Mouse (Mus musculus) ovary, adult 2 months (tissue): ENCODE results near the gene Lrit2. TPM values are rescaled to one million over a fixed set of nuclear protein-coding genes. Genes with fewer than 3 reads are reported as not detected.

Experiments
- polyA plus RNA-seq: library from polyadenylated mRNA; depleted of rRNA; stranded (reverse); fragments of >200 nt; gene quantifications from 2 replicates; pipeline ENCODE4 v1.2.3, GENCODE M21; 2012; rRNA removed

The Lrit2 gene
- polyA plus RNA-seq: not detected in 2 replicates

DNA sequence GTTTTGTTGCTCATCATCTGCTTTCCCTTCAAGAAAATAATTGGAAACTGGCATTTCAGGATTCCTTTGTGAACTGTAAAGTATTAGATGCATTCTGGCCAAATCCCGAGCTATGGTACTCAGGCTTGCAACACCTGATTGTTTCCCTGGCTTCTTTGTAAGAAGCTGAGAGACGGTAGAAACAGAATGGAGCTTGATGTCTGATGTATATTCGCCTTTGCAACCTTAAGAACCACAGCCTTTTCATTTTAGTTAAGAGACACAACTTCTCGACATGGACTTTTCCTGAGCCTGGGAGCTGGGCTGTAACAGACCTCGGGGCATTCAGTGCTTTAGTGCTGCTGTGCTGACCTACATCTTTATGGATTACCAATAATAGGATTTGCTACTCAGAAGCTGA lies at the start of gene Lrit2:
Gene Lrit2 (plus strand): TSS at position 301 of the 400 bp plus-strand sequence.

DNA sequence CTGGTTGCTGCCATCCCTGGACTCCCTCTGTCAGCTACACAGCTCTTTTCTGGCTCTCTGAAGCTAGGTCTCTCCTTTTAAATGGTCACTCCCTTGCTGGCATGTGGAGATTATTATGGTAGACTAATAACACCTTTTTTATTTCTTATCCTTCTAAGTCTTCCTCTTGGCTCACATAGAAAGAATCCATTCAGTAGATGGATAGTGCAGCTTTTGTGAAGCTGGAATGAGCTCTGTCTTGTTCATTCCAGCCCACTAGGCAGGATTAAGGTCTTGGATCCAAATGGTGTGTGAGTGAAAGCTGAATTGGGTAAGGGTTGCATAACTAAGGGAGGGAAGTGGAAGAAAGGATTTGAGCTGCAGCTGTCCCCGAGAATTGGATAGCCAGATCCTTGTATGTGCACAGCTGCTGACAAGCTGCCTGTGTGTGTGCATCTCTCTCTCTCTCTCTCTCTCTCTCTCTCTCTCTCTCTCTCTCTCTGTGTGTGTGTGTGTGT lies 18.8 kb upstream of the Lrit2 start, which contains the start of gene Rgr:
Gene Rgr (minus strand): TSS at position 51 of the 497 bp plus-strand sequence.

DNA sequence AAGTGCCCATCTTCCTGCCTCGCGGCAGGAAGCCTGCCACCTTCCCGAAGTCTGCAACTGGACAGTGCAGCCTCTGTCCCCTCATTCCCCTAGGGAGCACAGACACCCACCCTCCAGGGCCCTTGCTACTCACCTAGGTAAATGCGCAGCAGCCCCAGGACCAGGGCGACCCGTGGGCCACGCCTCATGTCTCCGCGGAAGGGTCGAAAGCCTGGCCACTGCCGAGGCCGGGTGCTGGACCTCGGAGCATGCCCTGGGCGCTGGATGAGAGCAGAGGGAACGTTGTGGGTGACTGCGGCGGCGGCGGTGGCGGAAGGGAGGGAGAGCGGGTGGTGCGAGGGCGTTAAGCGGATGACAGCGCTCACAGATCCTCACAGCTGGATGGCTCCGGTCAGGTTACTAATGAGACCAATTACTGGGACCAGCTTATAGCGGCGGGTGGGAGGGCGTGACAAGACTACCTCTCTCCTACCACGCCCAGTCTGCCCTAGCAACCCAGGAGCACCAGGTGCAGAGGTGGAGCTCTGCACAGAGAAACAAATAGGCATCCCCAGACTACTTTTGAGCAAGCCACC lies 30.3 kb downstream of the Lrit2 start, which contains the start of gene Cdhr1:
Gene Cdhr1 (minus strand): TSS at position 392 of the 575 bp plus-strand sequence.

DNA sequence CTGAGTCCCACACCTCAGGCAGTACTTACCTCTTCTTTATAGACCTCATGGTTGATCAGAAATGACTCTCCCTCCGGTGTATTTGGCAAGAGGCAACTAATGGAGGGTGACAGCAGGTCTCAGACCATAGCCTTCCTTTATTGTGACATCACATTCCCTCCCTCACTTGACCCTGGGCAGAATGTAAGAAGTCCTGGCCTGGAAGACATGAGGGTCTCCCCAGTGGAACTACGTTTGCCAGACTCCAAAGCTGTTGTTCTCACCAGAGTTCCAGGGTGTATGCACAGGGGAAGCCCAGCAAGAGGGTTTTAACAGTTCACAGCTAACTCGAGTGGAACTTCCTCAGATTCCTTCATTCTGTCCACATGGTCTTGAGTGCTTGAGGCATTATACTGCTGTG lies 46.2 kb downstream of the Lrit2 start, which contains the start of gene 2610528A11Rik:
Gene 2610528A11Rik (minus strand): TSS at position 101 of the 400 bp plus-strand sequence.

Other genes starting within 250 kb of the Lrit2 start
- gene Ccser2, start 99.2 kb upstream of the Lrit2 start, polyA plus RNA-seq: 19.0 and 24.9 TPM in 2 replicates
- gene Rgr, start 19.0 kb upstream of the Lrit2 start, polyA plus RNA-seq: not detected in 2 replicates
- gene Lrit1, start 13.1 kb upstream of the Lrit2 start, polyA plus RNA-seq: not detected in 2 replicates
- gene Cdhr1, start 30.4 kb downstream of the Lrit2 start, polyA plus RNA-seq: 0.03 and 0.07 TPM in 2 replicates
- 0.77 TPM in 1 of 2 replicates, not detected in the other for gene 2610528A11Rik, start 46.1 kb downstream of the Lrit2 start, polyA plus RNA-seq
- gene Ghitm, start 67.3 kb downstream of the Lrit2 start, polyA plus RNA-seq: 75.7 and 105 TPM in 2 replicates